Mouse (Mus musculus): ENCODE results near the gene Nfkb2. TPM values are rescaled to one million over a fixed set of nuclear protein-coding genes. Genes with fewer than 3 reads are reported as not detected.
A peak's percentile ranks its signal among the peaks of the same experiment; 100 is the strongest.

Nfkb2 gene
- polyA plus RNA-seq, 1 experiment from 2014 or later, result 3.8 TPM

DNA sequence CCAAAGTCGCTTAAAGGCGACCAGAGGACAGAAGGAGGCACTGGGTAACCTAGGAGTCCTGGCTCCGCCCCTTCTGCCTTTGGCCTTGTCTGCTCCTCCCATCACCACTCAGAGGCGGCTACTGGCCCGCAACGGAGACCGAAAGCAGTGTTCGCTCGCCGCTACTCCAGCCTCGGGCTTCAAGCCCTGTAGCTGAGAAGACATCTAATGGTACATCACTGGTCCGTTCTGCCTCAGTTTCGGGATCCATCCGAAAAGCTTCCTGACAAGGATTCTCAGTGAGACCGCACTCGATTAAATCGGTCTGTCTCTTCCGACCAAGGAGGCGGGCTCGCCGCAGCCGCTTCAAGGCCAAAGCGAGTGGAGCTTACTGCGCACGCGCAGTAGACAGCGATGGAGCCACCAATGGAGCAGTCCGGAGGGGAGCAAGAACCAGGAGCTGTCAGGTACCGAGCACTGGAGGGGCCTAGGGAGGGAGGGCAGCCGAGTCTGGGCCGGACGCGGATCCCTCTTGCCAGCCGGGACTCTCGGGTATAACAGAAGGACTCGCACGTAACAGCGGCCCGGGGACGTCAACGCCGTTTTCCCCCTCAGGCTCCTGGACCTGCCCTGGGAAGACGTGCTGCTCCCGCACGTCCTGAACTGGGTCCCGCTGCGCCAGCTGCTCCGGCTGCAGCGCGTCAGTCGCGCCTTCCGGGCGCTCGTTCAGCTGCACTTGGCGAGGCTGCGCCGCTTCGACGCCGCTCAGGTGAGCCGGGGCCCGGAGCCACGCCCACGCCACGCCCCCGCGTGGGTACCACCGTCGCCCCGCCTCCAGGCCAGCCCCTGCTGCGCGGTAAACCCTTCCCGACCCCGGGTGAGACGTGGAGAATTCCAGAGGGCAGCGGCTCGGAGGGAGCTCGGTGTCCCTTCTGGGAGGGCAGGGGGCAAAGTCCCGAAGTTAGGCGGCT is 24.2 kb downstream of the Nfkb2 start, which contains the start of gene Fbxl15:
Gene Fbxl15, plus strand, starts transcription at position 104 of the 950 bp plus-strand sequence.
- peaks cover 28% of the 10 kb centered on the region for H3K36me3 ChIP-seq (replicated peaks)
- peak; percentile 97 for DNase-seq (ENCODE audit: extremely low spot score, low spot score)
- H3K4me3 ChIP-seq, result peak within 1 kb of the TSS; percentile 80
- no peaks in the 10 kb centered on the region for H3K9me3 ChIP-seq
- peaks cover 71% of the 10 kb centered on the region for H3K4me1 ChIP-seq
- under 1% methylated on average over 81 of the region's 81 CpGs for WGBS
- H3K27me3 ChIP-seq (ENCODE audit: poor library complexity, severe bottlenecking), result peaks cover 65% of the 10 kb centered on the region
- peak within 1 kb of the TSS; percentile 91 for H3K27ac ChIP-seq

DNA sequence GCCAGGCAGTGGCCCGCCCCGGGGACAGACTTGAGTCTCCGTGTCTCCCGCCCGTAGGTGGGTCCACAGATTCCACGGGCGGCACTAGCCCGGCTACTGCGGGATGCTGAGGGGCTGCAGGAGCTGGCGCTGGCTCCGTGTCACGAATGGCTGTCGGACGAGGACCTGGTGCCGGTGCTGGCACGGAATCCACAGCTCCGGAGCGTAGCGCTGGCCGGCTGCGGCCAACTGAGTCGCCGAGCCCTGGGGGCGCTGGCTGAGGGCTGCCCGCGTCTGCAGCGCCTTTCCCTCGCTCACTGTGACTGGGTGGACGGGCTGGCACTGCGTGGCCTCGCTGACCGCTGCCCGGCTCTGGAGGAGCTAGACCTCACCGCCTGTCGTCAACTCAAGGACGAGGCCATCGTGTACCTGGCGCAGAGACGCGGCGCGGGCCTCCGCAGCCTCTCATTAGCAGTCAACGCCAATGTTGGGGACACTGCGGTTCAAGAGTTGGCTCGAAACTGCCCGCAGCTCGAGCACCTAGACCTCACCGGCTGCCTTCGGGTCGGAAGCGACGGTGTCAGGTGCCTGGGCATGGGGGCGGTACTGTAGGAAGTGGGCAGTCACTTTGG is 25.0 kb downstream of the Nfkb2 start:
- H3K27me3 ChIP-seq (ENCODE audit: poor library complexity, severe bottlenecking), result peaks cover 58% of the 10 kb centered on the region
- no peak for DNase-seq (ENCODE audit: extremely low spot score, low spot score)
- H3K36me3 ChIP-seq (replicated peaks), result peaks cover 28% of the 10 kb centered on the region
- peak overlapping the region; percentile 91 for H3K27ac ChIP-seq
- H3K4me3 ChIP-seq, result peak overlapping the region; percentile 80
- 2% methylated on average over 54 of the region's 54 CpGs for WGBS
- no peaks in the 10 kb centered on the region for H3K9me3 ChIP-seq
- H3K4me1 ChIP-seq, result peaks cover 71% of the 10 kb centered on the region

DNA sequence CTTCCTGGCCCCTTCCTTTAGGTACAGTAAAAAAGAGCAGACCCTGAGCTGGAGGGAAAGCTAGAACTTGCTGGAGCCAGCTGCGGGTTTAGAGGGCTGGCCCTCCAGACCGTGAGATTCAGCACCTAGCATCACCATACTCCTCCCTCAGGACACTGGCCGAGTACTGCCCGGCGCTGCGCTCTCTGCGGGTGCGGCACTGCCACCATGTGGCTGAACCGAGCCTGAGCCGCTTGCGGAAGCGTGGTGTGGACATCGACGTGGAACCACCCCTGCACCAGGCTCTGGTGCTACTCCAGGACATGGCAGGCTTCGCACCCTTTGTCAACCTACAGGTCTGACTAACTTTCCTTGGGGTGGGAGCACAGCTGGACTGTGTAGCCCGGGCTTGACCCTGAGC is 25.8 kb downstream of the Nfkb2 start:
- H3K4me1 ChIP-seq, result peaks cover 75% of the 10 kb centered on the region
- peaks cover 28% of the 10 kb centered on the region for H3K36me3 ChIP-seq (replicated peaks)
- peak; percentile 80 for DNase-seq (ENCODE audit: extremely low spot score, low spot score)
- H3K27ac ChIP-seq, result no peak overlapping the region
- 8% methylated on average over 16 of the region's 16 CpGs for WGBS
- no peaks in the 10 kb centered on the region for H3K9me3 ChIP-seq
- H3K27me3 ChIP-seq (ENCODE audit: poor library complexity, severe bottlenecking), result peaks cover 50% of the 10 kb centered on the region
- H3K4me3 ChIP-seq, result peak overlapping the region; percentile 80

DNA sequence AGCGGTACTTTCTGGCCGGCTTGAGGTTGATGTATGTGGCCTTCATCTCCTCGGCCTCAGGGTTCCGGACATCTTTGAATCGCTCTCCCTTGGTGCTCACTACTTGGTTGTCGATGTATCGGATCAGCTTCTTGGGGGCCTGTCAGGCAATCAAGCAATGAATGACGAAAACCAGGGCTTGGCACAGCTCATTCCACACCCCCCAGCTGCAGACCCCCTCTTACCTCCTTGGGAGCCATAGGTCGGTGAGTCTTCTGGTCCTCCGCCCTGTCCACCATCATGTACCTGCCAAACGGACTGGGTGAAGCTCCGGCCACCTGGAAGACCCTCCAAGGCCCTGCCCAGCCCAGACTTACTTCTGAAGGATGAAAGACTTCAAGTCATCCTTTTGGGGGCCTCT is 26.6 kb downstream of the Nfkb2 start:
- Histone ChIP-seq H3K36me3 (replicated peaks) (peaks cover 32% of the 10 kb centered on the region), H3K27ac (no peak overlapping the region), H3K4me1 (peaks cover 72% of the 10 kb centered on the region), H3K9me3 (no peaks in the 10 kb centered on the region), H3K4me3 (0 out of 2 replicates have a peak overlapping the region, but pooled peaks have one; percentile 14), H3K27me3 (ENCODE audit: poor library complexity, severe bottlenecking) (peaks cover 42% of the 10 kb centered on the region)
- WGBS, result 93% methylated on average over 12 of the region's 12 CpGs
- DNase-seq (ENCODE audit: extremely low spot score, low spot score), result no peak

DNA sequence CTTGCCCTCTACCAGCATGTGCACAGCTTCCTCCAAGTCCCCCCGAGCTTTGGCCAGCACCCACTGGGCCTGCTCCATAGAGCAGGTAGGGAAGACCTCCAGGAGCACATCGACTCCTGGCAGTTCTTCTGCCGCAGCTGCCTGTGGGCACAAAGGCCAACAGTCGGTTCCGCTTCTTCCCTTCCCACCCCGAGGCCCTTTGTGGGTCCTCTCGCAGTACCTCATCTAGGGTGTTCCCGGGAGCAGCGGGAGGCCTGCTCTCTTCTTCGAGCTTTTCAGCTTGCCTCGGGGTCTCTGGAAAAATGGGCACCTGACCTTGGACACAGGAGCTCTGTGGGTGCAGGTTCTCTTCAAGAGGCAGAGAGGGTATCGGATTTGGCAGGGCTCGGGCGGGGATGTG is 27.2 kb downstream of the Nfkb2 start:
- Histone ChIP-seq H3K4me3 (no peak overlapping the region), H3K9me3 (no peaks in the 10 kb centered on the region), H3K27ac (no peak overlapping the region), H3K27me3 (ENCODE audit: poor library complexity, severe bottlenecking) (peaks cover 36% of the 10 kb centered on the region), H3K36me3 (replicated peaks) (peaks cover 39% of the 10 kb centered on the region), H3K4me1 (peaks cover 66% of the 10 kb centered on the region)
- no peak for DNase-seq (ENCODE audit: extremely low spot score, low spot score)
- 88% methylated on average over 14 of the region's 14 CpGs for WGBS

DNA sequence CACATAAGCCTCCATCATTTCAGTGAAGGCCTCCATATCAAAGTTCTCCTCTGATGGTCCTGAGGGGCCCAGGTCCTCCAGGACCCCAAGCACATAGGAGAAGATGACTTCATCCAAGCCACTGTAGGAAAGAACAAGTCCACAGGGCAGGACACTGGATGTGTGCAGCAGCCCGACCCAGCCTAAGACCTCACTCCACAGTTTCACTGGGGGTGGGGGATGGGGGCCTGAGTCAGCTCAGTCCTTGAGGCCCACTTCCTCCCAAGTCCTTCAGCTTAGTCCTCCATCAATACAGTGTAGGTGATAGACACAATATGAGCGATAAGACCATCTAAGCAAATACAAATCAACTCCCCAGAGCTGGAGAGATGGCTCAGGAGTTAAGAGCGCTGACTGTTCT is 27.8 kb downstream of the Nfkb2 start:
- Histone ChIP-seq H3K36me3 (replicated peaks) (peaks cover 40% of the 10 kb centered on the region), H3K27ac (no peak overlapping the region), H3K4me3 (no peak overlapping the region), H3K9me3 (no peaks in the 10 kb centered on the region), H3K4me1 (peaks cover 60% of the 10 kb centered on the region), H3K27me3 (ENCODE audit: poor library complexity, severe bottlenecking) (peaks cover 30% of the 10 kb centered on the region)
- WGBS, result 87% methylated on average over 3 of the region's 3 CpGs
- no peak for DNase-seq (ENCODE audit: extremely low spot score, low spot score)

DNA sequence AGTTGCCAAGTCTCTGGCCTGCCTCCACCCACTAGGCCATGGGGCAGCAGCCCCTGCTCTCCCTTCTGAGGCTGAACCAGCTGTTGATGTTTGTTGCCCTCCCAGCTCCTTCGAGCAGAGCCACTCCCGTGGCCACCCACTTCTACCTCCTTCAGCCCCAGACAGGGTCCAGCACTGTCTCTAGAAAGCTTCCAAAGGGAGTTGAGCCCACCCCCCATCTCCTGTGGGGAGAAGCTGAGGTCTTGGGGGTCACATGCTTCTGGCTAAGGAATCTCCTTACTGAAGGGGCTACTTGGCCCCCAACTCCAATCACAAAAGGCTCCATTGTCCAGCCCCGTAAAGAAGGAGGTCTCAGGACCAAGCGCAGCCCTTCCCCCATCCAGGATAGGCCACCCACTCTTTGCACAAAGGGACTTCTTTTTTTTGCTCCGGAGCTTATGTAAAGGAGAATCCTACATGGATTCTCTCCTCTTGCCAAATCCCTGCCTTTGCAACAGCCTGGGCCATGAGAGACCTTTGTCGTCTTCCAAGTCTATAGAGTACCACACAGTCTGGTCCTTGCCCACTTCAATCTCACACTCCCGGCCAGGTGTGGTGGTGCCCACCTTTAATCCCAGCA is 28.7 kb downstream of the Nfkb2 start:
- H3K27me3 ChIP-seq (ENCODE audit: poor library complexity, severe bottlenecking), result peaks cover 25% of the 10 kb centered on the region
- peak overlapping the region; percentile 76 for H3K27ac ChIP-seq
- H3K36me3 ChIP-seq (replicated peaks), result peaks cover 40% of the 10 kb centered on the region
- peaks cover 59% of the 10 kb centered on the region for H3K4me1 ChIP-seq
- WGBS, result 44% methylated on average over 7 of the region's 7 CpGs
- H3K4me3 ChIP-seq, result peak overlapping the region; percentile 9
- DNase-seq (ENCODE audit: extremely low spot score, low spot score), result no peak
- no peaks in the 10 kb centered on the region for H3K9me3 ChIP-seq

DNA sequence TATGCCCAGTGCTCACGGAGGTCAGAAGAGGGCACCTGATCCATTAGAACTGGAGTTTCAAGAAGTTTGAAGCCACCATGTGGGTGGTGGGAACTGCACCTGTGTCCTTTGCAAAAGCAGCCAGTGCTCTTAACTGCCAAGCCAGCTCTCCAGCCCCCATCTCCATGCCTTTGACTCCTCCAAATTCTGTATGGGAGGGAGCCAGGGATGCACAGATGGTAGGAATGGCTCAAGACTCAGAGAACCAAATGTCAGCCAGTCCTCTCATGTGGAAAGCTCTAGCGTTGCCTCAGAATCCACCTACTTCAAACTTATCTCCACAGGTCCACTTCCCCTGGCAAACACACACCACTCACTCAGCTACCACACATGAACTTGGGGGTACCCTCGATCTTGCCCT is 29.8 kb downstream of the Nfkb2 start:
- Histone ChIP-seq H3K9me3 (no peaks in the 10 kb centered on the region), H3K36me3 (replicated peaks) (peaks cover 40% of the 10 kb centered on the region), H3K4me3 (no peak overlapping the region), H3K4me1 (peaks cover 59% of the 10 kb centered on the region), H3K27ac (no peak overlapping the region), H3K27me3 (ENCODE audit: poor library complexity, severe bottlenecking) (peaks cover 25% of the 10 kb centered on the region)
- DNase-seq (ENCODE audit: extremely low spot score, low spot score), result no peak
- 88% methylated on average over 3 of the region's 3 CpGs for WGBS

DNA sequence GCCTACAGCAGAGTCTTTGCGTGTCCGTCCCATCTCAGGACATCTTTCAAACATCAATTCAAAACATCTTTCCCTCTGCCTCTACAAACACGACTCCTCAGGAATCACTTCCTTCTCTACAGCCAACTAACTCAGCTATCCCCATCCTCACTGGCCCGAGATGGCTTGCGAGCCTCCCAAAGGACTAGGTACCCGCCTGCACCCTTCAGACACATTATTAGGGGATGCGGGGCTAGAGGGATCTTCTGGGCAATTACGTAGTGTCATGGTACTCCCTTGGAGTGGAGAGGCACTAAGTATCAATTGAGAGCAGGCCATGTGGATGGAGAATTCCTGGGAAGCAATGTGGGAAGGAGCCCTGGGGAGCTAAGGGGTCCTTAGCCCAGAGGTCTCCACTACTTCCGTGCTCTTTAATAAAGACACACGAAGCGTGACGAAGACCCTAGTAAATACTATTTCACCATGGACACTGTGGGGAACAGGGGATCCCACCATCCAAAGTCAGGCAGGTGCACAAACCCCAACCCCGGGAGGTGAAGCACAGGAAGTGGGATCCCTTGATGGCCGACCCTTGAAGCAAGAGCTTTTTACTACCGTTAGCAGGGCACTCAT is 33.7 kb downstream of the Nfkb2 start:
- Histone ChIP-seq H3K27ac (peak overlapping the region; percentile 93), H3K4me3 (peak overlapping the region; percentile 78), H3K9me3 (no peaks in the 10 kb centered on the region), H3K27me3 (ENCODE audit: poor library complexity, severe bottlenecking) (no peaks in the 10 kb centered on the region), H3K4me1 (peaks cover 35% of the 10 kb centered on the region), H3K36me3 (replicated peaks) (peaks cover 13% of the 10 kb centered on the region)
- WGBS, result 34% methylated on average over 15 of the region's 15 CpGs
- DNase-seq (ENCODE audit: extremely low spot score, low spot score), result no peak

DNA sequence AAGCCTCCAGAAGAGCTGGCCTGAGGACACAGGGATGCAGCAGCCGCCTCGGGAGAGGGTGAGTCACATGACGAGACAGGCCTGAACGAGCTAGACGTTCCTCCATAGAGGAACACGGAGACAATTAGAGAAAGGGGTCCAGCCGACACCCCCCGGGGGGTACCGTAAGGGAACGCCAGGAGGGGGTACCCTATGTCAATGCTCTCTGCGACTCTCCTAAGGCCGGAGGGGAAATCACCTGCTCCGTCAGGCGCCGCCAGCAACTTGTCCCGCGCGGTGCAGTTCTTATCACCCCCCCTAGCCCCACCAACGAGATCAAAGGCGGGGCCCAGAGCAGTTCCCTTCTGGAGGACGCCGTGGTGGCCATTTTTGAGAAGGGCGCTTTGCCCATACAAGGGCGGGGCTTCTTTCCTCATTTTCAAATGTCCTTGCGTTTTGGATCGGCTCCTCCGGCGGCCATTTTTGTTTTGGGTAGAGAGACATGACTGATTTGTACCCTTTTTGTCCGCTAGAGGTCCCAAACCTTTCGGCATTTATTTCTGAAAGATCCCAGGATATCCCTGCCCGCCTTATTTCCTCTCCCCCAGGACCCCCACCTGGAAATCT is 34.3 kb downstream of the Nfkb2 start, which contains the start of gene Cuedc2:
Gene Cuedc2, minus strand, starts transcription at position 372 of the 606 bp plus-strand sequence.
- peaks cover 30% of the 10 kb centered on the region for H3K4me1 ChIP-seq
- H3K27me3 ChIP-seq (ENCODE audit: poor library complexity, severe bottlenecking), result no peaks in the 10 kb centered on the region
- under 1% methylated on average over 31 of the region's 31 CpGs for WGBS
- peak within 1 kb of the TSS; percentile 78 for H3K4me3 ChIP-seq
- DNase-seq (ENCODE audit: extremely low spot score, low spot score), result peak; percentile 95
- peaks cover 13% of the 10 kb centered on the region for H3K36me3 ChIP-seq (replicated peaks)
- no peaks in the 10 kb centered on the region for H3K9me3 ChIP-seq
- peak within 1 kb of the TSS; percentile 93 for H3K27ac ChIP-seq

DNA sequence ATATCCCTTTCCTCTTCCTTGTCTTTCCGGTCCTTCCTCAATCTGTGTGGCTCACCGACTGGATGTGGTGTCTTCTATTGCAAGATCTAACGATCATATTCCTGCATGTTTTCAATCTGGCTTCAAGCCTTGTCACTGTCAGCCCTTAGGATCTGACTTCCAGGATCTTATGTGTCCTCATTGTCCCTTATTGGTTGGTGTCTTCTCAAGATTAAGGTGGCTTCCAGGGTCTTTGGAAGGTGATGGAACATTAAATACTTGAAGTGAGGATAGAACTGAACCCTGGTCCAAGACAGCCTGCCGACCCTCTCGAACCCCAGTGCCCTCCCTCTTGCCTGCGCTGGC is 34.8 kb downstream of the Nfkb2 start:
- Histone ChIP-seq H3K27ac (peak overlapping the region; percentile 93), H3K9me3 (no peaks in the 10 kb centered on the region), H3K36me3 (replicated peaks) (peaks cover 13% of the 10 kb centered on the region), H3K4me1 (peaks cover 30% of the 10 kb centered on the region), H3K4me3 (peak overlapping the region; percentile 78), H3K27me3 (ENCODE audit: poor library complexity, severe bottlenecking) (peaks cover 3% of the 10 kb centered on the region; the same call in 1 of the 2 replicates)
- 52% methylated on average over 6 of the region's 6 CpGs for WGBS
- no peak for DNase-seq (ENCODE audit: extremely low spot score, low spot score)

Data from forebrain, embryonic 10.5 days (tissue).